Mouse (Mus musculus) brain, adult 10 weeks (tissue): ENCODE measurements around the gene Arhgap28. TPM values are rescaled to one million over a fixed set of nuclear protein-coding genes. Genes with fewer than 3 reads are reported as not detected.

Experiments used
- polyA plus RNA-seq: library from polyadenylated mRNA; stranded (reverse); fragments of 350-450 nt; fragmentation: Illumina TruSeq; extraction: RNeasy Lipid Tissue Mini Kit (QIAGEN cat#74804); gene quantifications from one replicate; pipeline ENCODE4 v1.2.3, GENCODE M21; 2015; ENCODE audit warnings: low read depth, low replicate concordance

The Arhgap28 gene
- polyA plus RNA-seq = 0.42 TPM

DNA sequence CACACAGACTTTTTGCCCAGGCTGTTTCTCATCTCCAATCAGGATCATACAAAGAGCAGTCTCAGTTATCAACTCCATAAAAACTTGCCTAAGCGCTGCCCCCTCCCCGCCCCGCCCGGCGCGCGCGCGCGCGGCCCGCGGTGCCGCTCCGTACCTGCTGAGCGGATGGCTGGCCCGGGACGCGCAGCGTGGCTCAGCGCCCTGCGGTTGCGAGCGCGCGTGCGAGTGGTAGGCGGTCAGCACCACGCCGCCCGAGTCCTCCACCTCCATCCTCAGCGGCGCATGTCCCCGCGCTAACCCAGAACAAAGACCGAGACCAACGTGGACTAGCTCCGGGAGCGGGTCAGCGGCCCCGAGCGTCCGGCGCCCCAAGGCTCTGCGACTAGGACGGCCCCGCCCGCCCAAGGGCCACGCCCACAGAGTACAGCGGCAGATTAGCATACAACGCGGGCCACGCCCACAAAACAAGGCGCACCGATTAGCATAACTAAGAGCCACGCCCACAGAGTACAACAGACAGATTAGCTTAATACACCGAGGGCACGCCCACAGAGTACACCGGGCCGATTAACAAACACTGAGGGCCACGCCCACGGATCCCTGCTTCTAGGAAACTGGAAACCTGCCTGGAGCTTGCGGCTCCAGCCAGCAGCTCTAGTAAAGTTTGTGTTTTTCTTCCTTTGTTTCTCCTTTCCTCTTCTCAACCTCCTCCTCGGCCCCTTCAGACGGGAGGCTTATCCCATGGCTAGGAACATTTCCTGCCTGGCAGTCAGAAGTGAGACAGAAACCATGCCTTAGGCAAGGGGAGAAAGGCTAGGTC is at the start of gene Arhgap28:
Arhgap28 (minus strand) TSS at position 380 of the 820 bp plus-strand sequence.

